Mouse (Mus musculus): ENCODE measurements around the gene Lrrc30. TPM values are rescaled to one million over a fixed set of nuclear protein-coding genes. Genes with fewer than 3 reads are reported as not detected.

The Lrrc30 gene
- polyA plus RNA-seq, 1 experiment from 2014 or later = not detected

DNA sequence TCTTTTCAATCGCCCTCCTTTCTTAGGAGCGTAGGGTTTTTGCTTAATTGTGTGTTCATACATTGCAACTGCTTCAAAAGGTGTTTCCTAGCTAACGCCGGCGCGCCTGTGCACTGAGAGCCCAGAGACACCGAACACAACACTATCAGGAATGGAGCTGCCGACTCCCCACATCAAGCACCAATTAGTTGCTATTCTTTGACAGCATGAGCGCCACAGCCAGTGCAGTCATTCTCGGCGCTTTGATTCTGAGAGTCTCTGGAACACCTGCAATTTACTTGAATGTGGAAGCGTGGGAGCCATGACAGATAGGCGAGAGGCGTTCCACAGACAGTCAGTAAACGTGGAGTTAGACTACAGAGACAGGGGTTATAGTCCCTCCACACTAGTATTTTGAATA is 4.0 kb downstream of the Lrrc30 start:
- 0 out of 2 replicates have a peak, but pooled peaks cover 2% of the 10 kb centered on the region for H3K27me3 ChIP-seq

DNA sequence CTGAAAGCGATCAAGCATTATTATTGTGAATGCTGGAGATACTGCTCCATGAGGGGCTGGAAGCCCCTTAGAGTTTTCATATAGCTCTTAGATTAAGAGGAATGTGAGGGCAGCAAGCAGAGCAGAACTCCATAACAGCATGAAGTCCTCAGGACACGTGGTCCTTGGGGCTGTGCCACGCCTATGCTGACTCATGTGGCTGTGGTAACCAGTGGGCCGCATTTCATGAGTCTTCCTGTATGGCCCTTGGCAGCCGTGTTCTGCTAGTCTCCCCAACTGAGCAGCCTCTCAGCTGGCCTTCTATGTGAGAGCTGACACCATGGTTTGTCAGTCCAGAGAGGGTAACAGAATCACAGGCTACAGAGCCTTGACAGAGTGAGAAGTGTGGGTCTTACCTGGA is 7.1 kb downstream of the Lrrc30 start:
- no peak overlapping the region for H3K4me2 ChIP-seq
- WGBS = 83% methylated on average over 5 of the region's 5 CpGs

More for the DNA sequence above, 4.0 kb downstream of the Lrrc30 start:
- no peak overlapping the region for H3K4me2 ChIP-seq
- no peak overlapping the region for H3K4me3 ChIP-seq
- ATAC-seq (ENCODE audit: low FRiP score) = no peak
- peaks cover 6% of the 10 kb centered on the region for H3K4me1 ChIP-seq (replicated peaks)
- no peak overlapping the region for H3K27ac ChIP-seq
- H3K36me3 ChIP-seq = no peaks in the 10 kb centered on the region
- no peaks in the 10 kb centered on the region for H3K9me3 ChIP-seq
- H3K9ac ChIP-seq = no peak overlapping the region
- WGBS = 92% methylated on average over 15 of the region's 15 CpGs

DNA sequence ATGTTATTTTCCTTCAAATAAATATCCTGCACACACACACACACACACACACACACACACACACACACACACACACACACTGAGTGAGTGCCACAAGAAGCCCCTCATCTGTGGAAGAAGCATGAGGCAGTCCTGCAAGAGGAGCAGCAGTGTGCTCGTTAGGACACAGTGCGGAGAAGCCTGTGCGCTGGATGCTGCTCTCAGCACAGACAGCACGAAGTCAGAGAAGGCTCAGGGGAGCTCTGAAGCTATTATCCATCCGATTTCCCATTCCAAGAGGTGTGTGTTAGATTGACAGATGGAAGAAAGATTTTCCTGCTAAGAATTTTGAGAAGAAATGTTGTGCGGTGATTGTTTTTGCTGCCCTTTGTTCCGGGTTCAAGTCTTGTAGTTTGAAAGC is 13.5 kb downstream of the Lrrc30 start:
- H3K36me3 ChIP-seq = no peaks in the 10 kb centered on the region
- no peak for ATAC-seq (ENCODE audit: low FRiP score)
- 58% methylated on average over 7 of the region's 7 CpGs for WGBS

More for the DNA sequence above, 7.1 kb downstream of the Lrrc30 start:
- ATAC-seq (ENCODE audit: low FRiP score) = no peak
- Histone ChIP-seq H3K4me3 (no peak overlapping the region), H3K9ac (no peak overlapping the region), H3K9me3 (no peaks in the 10 kb centered on the region), H3K36me3 (no peaks in the 10 kb centered on the region), H3K4me1 (replicated peaks) (peaks cover 6% of the 10 kb centered on the region), H3K27ac (no peak overlapping the region), H3K27me3 (no peaks in the 10 kb centered on the region)

DNA sequence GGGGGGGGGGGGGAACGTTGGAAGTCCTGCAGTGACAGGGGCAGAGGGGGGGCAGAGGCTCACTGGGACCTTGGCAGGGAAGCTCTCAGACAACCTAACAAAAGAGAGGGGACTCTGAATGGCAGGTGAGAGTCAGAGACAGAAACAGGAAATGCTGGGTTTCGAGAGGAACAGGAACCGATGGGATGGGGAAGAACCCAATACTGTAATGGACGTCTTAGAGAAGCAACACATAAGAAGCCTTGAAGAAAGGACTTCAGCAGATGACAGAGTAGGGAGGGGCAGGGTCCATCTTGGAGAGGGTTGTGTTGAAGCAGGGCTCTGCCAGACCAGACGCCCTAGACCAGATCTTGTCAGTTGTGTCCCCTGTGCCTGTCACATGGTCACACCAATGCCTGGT is 18.1 kb downstream of the Lrrc30 start:
- Histone ChIP-seq H3K27me3 (no peaks in the 10 kb centered on the region), H3K9me3 (no peaks in the 10 kb centered on the region), H3K36me3 (no peaks in the 10 kb centered on the region), H3K4me2 (no peak overlapping the region), H3K4me3 (no peak overlapping the region), H3K27ac (no peak overlapping the region), H3K4me1 (replicated peaks) (no peaks in the 10 kb centered on the region; the same call in 1 of the 2 replicates), H3K9ac (no peak overlapping the region)
- 91% methylated on average over 5 of the region's 5 CpGs for WGBS
- ATAC-seq (ENCODE audit: low FRiP score) = no peak

More for the DNA sequence above, 13.5 kb downstream of the Lrrc30 start:
- H3K9me3 ChIP-seq = no peaks in the 10 kb centered on the region
- H3K4me3 ChIP-seq = no peak overlapping the region
- H3K4me2 ChIP-seq = no peak overlapping the region
- no peak overlapping the region for H3K9ac ChIP-seq
- H3K4me1 ChIP-seq (replicated peaks) = no peaks in the 10 kb centered on the region; the same call in 1 of the 2 replicates
- H3K27ac ChIP-seq = no peak overlapping the region
- no peaks in the 10 kb centered on the region for H3K27me3 ChIP-seq

DNA sequence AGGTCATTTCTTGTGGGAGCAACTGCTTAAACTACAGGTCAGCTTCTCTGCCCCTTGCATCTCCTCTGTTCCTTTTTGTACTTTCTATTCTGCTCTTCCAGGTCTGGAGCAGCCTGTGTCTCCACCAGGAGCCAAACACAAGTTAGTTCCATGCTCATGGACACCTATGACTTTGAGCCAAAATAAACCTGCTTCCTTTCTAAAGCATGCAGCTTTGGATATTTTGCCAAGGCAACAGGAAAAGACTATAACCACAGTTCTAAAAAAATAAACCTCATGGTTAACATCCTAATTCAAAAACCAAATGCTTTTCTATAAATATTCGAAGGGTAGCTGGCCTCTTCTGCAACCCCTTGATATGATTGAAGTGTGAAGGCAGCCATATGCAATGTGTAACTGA is 19.9 kb downstream of the Lrrc30 start:
- Histone ChIP-seq H3K9me3 (no peaks in the 10 kb centered on the region), H3K36me3 (no peaks in the 10 kb centered on the region), H3K4me3 (no peak overlapping the region), H3K27ac (no peak overlapping the region), H3K4me2 (no peak overlapping the region), H3K9ac (no peak overlapping the region), H3K4me1 (replicated peaks) (no peaks in the 10 kb centered on the region), H3K27me3 (no peaks in the 10 kb centered on the region)
- ATAC-seq (ENCODE audit: low FRiP score) = no peak
- 73% methylated on average over 1 of the region's 1 CpGs for WGBS

DNA sequence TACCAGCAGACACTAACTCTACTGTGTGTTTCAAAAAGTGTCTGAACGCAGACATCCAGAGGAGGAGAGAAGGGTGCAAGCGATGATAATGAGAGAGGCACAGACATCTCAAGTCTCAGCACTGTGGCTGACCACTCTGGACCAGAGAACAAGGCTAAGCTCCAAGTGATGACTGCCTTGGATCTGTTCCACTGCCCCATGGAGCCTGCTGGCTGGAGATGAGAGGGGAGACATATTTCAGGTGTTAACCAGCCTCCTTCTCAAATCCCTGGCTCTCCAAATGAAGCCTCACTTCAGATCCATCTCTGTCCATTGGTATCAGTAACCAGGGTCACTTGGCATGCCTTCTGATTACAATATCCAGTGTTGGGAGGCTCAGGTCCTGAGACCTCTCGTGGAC is 20.4 kb downstream of the Lrrc30 start:
- Histone ChIP-seq H3K27ac (no peak overlapping the region), H3K36me3 (no peaks in the 10 kb centered on the region), H3K9me3 (no peaks in the 10 kb centered on the region), H3K4me2 (no peak overlapping the region), H3K9ac (no peak overlapping the region), H3K4me3 (no peak overlapping the region), H3K4me1 (replicated peaks) (no peaks in the 10 kb centered on the region), H3K27me3 (no peaks in the 10 kb centered on the region)
- no peak for ATAC-seq (ENCODE audit: low FRiP score)
- 90% methylated on average over 3 of the region's 3 CpGs for WGBS

DNA sequence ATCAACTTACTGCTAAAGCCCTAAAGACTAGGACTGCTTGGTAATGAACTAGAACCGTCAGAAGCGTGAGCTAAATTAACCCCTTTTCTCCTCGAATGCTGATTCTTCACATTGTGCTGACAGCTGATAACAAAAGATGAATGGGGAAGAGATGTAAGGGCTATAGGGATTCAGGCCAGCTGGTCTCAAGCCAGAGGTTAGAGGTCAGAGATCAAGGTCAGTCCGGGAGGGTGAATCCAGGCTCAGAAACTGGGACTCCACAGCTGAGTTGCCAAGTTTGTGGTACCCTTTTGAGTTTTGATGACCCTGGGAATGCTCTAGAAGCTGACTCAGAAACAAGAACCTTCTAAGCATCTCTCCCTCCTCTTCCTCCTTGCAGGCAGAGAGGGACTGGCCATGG is 28.1 kb downstream of the Lrrc30 start:
- no peak for ATAC-seq (ENCODE audit: low FRiP score)
- 25% methylated on average over 4 of the region's 4 CpGs for WGBS
- Histone ChIP-seq H3K9me3 (no peaks in the 10 kb centered on the region), H3K27ac (no peak overlapping the region), H3K9ac (no peak overlapping the region), H3K4me3 (no peak overlapping the region), H3K4me1 (replicated peaks) (no peaks in the 10 kb centered on the region; the same call in 1 of the 2 replicates), H3K27me3 (no peaks in the 10 kb centered on the region), H3K36me3 (no peaks in the 10 kb centered on the region), H3K4me2 (no peak overlapping the region)

DNA sequence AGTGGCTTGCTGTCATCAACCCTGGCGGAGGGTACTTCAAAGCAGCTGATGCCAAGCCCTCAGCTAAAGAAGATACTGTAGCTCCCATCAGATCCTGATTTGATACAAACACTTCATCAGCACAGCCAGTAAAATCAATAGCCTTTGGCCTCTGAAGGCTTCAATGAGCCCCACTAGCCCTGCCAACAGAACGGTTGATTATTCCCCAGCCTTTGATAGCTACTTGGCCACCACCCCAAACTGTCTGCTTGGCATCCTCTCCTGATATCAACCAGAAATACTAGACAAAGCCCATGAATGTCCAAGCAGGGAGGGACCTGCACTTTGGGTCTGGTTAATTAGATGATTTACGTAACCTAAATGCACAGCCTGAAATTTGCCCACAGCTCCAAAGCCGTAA is 30.0 kb downstream of the Lrrc30 start:
- no peak overlapping the region for H3K9ac ChIP-seq
- H3K4me3 ChIP-seq = no peak overlapping the region
- H3K27me3 ChIP-seq = no peaks in the 10 kb centered on the region
- ATAC-seq (ENCODE audit: low FRiP score) = no peak
- WGBS = 72% methylated on average over 4 of the region's 4 CpGs
- H3K4me2 ChIP-seq = no peak overlapping the region
- H3K4me1 ChIP-seq (replicated peaks) = no peaks in the 10 kb centered on the region; the same call in 1 of the 2 replicates
- H3K9me3 ChIP-seq = no peaks in the 10 kb centered on the region
- no peaks in the 10 kb centered on the region for H3K36me3 ChIP-seq
- no peak overlapping the region for H3K27ac ChIP-seq

DNA sequence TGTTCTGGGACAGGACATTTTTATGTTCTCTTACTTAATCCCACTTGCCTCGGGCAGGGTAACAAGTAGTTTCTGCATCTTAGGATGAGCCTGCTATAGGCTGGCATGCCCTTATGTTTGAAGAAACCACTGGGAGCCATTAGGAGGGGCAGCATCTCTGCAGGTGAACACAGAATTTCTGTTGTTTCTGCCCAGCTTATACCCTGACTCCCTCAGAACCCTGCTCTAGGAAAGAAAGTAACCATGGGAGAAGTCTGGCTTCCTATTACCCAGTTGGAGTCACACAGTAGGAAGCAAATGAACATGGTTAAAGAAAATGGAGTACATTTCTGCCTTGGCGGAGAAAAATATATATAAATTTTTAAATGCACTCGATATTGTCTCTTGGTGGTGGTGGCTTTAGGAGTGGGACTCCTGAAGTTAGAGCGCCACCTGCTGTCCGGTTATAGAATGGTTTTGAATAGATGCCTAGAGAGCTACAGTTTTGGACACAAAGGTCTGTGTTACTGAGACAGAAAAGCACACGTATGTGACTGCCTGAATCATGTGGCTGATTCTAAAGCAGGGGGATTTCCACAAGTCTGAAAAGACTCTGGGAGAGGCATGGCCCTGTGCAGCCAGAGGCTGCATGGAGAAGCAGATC is 47.5 kb downstream of the Lrrc30 start:
- ATAC-seq (ENCODE audit: low FRiP score) = peak; percentile 91
- Histone ChIP-seq H3K4me3 (no peak overlapping the region), H3K4me2 (no peak overlapping the region), H3K9ac (peak overlapping the region; percentile 21; the same call in 1 of the 2 replicates), H3K36me3 (no peaks in the 10 kb centered on the region), H3K27ac (0 out of 2 replicates have a peak overlapping the region, but pooled peaks have one; percentile 35), H3K4me1 (replicated peaks) (peaks cover 11% of the 10 kb centered on the region), H3K9me3 (no peaks in the 10 kb centered on the region), H3K27me3 (no peaks in the 10 kb centered on the region; the same call in 1 of the 2 replicates)
- WGBS = 20% methylated on average over 6 of the region's 6 CpGs

DNA sequence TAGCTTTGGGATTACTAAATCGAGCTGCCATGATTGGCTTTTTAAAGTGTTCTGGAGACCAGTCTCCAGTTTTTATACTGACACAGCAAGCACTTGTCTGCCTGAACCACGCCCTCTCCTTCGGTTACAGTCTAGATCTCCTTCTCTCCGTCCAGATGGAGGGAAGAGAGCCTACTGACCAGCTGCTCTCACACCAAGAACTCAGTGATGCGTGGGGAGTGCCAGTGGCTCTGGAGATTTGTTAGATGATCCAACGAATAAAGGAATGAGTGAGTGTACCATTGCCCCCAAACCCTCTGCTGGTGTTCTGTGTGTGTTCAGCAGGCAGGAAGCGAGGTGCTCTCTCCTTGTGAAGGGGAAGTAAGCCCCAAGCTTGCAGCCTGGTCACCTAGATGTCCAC is 48.0 kb downstream of the Lrrc30 start:
- no peak overlapping the region for H3K27ac ChIP-seq
- 0 out of 2 replicates have a peak overlapping the region, but pooled peaks have one; percentile 21 for H3K9ac ChIP-seq
- no peak overlapping the region for H3K4me2 ChIP-seq
- no peaks in the 10 kb centered on the region; the same call in 1 of the 2 replicates for H3K27me3 ChIP-seq
- H3K36me3 ChIP-seq = no peaks in the 10 kb centered on the region
- H3K9me3 ChIP-seq = no peaks in the 10 kb centered on the region
- peaks cover 11% of the 10 kb centered on the region for H3K4me1 ChIP-seq (replicated peaks)
- ATAC-seq (ENCODE audit: low FRiP score) = no peak
- no peak overlapping the region for H3K4me3 ChIP-seq
- 74% methylated on average over 7 of the region's 7 CpGs for WGBS

DNA sequence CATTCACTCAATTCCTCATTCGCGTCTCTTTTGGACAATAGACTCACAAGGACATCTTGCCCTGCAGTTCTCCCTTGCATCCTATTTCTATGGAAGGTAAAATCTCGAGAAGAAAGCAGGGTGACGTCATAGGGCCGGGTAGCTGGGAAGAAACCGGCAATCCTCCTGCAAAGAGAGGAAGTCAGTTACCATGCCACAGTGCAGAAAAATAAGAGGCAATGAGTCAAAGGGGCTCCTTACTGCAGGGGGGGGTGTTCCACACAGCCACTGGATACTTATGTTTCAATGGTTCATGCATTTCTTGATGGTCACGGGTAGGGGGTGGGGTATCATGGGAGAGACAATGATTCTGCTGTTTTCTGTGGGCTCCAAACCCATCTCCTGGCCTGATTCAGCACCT is 49.1 kb downstream of the Lrrc30 start:
- no peak overlapping the region for H3K9ac ChIP-seq
- H3K27ac ChIP-seq = no peak overlapping the region
- no peak overlapping the region for H3K4me3 ChIP-seq
- H3K9me3 ChIP-seq = no peaks in the 10 kb centered on the region
- no peaks in the 10 kb centered on the region; the same call in 1 of the 2 replicates for H3K27me3 ChIP-seq
- 67% methylated on average over 7 of the region's 7 CpGs for WGBS
- H3K4me2 ChIP-seq = no peak overlapping the region
- no peak for ATAC-seq (ENCODE audit: low FRiP score)
- H3K36me3 ChIP-seq = no peaks in the 10 kb centered on the region
- H3K4me1 ChIP-seq (replicated peaks) = peaks cover 11% of the 10 kb centered on the region

DNA sequence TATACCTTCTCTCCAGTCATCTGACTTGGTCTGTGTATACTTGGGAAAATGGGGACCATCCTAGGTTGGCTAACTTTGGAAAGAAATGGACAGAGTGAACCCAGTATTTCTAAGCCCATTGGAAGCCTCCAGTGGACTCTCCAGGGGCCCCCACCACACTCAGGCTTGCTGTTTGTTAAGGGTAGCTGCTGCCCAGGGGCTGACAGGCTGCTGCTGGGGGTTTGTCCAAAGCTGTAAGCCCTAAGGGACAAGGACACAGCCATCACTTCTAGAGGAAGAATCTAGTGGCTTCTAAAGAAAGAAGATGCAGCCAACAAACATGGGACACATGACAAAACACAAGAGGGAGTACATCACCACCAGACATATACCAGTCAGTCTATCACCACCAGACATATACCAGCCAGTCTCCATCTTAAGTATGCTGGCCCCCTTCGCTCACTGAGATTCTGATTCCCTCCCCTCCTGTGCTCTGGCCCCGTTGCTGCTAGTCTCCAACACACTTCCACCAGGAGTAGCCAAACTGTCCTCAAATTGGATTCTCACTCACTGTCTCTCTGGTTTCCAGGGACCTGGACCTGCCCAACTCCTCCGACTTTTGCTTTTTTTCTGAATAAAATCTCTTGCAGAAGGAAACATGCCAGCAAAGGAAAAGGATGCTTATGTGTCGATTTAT is 49.7 kb downstream of the Lrrc30 start:
- no peak overlapping the region for H3K4me2 ChIP-seq
- H3K36me3 ChIP-seq = no peaks in the 10 kb centered on the region
- no peaks in the 10 kb centered on the region for H3K9me3 ChIP-seq
- no peak overlapping the region for H3K27ac ChIP-seq
- no peak for ATAC-seq (ENCODE audit: low FRiP score)
- no peaks in the 10 kb centered on the region; the same call in 1 of the 2 replicates for H3K27me3 ChIP-seq
- no peak overlapping the region for H3K9ac ChIP-seq
- H3K4me1 ChIP-seq (replicated peaks) = peaks cover 11% of the 10 kb centered on the region
- WGBS = 89% methylated on average over 4 of the region's 4 CpGs
- no peak overlapping the region for H3K4me3 ChIP-seq

DNA sequence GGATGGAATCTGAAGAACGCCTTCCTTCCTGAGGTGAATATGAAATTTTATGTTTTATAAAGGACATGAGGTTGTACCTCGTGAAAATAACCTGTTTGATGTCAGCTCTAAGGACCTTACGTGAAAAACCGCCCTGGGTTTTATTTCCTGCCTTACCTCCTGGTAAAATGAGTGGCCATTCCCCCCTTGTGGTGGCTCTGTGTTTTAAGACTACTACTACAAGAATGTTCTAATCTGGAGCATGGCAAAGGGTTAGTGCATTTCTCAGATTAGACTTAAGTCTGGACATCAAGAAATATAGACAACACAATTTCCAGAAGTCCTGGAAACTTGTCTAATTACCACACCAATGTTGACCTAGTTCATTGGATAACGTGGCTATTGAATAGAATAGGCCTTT is 50.7 kb downstream of the Lrrc30 start:
- peaks cover 11% of the 10 kb centered on the region for H3K4me1 ChIP-seq (replicated peaks)
- H3K27me3 ChIP-seq = no peaks in the 10 kb centered on the region; the same call in 1 of the 2 replicates
- no peak for ATAC-seq (ENCODE audit: low FRiP score)
- H3K36me3 ChIP-seq = no peaks in the 10 kb centered on the region
- H3K9me3 ChIP-seq = no peaks in the 10 kb centered on the region
- H3K9ac ChIP-seq = no peak overlapping the region
- 86% methylated on average over 5 of the region's 5 CpGs for WGBS
- H3K27ac ChIP-seq = no peak overlapping the region
- H3K4me3 ChIP-seq = no peak overlapping the region
- H3K4me2 ChIP-seq = no peak overlapping the region
